Mouse (Mus musculus): Measurements from ENCODE around the gene Ckap5. TPM values are rescaled to one million over a fixed set of nuclear protein-coding genes. Genes with fewer than 3 reads are reported as not detected.

The Ckap5 gene
- polyA plus RNA-seq, 1 experiment from 2014 or later, result 77.6 TPM

- WGBS, result 81% methylated on average over 5 of the region's 5 CpGs
Observed at GRCm38 (mm10) chr2:91631826-91632225, 105.3 kb downstream of the Ckap5 start.

GRCm38 (mm10) chr2:91632316-91632715, 105.8 kb downstream of the Ckap5 start:
- 78% methylated on average over 5 of the region's 5 CpGs for WGBS
- Histone ChIP-seq H3K27me3 (replicated peaks; ENCODE audit: control insufficient read depth, insufficient read depth, low read length) (no peaks in the 10 kb centered on the region), H3K9ac (ENCODE audit: low read length) (no peak overlapping the region), H3K4me2 (ENCODE audit: low read length) (no peak overlapping the region), H3K9me3 (ENCODE audit: control insufficient read depth, low read length) (no peaks in the 10 kb centered on the region), H3K36me3 (ENCODE audit: control insufficient read depth, insufficient read depth, low read length) (no peaks in the 10 kb centered on the region), H3K27ac (ENCODE audit: low read depth) (no peak overlapping the region), H3K4me3 (ENCODE audit: low read depth, low read length) (no peak overlapping the region), H3K4me1 (replicated peaks; ENCODE audit: control insufficient read depth, insufficient read depth, low read length) (no peaks in the 10 kb centered on the region)
- no peak for ATAC-seq (replicated peaks; ENCODE audit: low FRiP score, low TSS enrichment, low read depth)
- no peak for DNase-seq (ENCODE audit: low spot score)

More at GRCm38 (mm10) chr2:91631826-91632225, 105.3 kb downstream of the Ckap5 start:
- Histone ChIP-seq H3K27me3 (replicated peaks; ENCODE audit: control insufficient read depth, insufficient read depth, low read length) (no peaks in the 10 kb centered on the region), H3K4me1 (replicated peaks; ENCODE audit: control insufficient read depth, insufficient read depth, low read length) (no peaks in the 10 kb centered on the region), H3K4me2 (ENCODE audit: low read length) (no peak overlapping the region), H3K36me3 (ENCODE audit: control insufficient read depth, insufficient read depth, low read length) (no peaks in the 10 kb centered on the region), H3K9me3 (ENCODE audit: control insufficient read depth, low read length) (no peaks in the 10 kb centered on the region), H3K4me3 (ENCODE audit: low read depth, low read length) (no peak overlapping the region), H3K27ac (ENCODE audit: low read depth) (no peak overlapping the region), H3K9ac (ENCODE audit: low read length) (no peak overlapping the region)
- ATAC-seq (replicated peaks; ENCODE audit: low FRiP score, low TSS enrichment, low read depth) (no peak), DNase-seq (ENCODE audit: low spot score) (no peak)

DNA sequence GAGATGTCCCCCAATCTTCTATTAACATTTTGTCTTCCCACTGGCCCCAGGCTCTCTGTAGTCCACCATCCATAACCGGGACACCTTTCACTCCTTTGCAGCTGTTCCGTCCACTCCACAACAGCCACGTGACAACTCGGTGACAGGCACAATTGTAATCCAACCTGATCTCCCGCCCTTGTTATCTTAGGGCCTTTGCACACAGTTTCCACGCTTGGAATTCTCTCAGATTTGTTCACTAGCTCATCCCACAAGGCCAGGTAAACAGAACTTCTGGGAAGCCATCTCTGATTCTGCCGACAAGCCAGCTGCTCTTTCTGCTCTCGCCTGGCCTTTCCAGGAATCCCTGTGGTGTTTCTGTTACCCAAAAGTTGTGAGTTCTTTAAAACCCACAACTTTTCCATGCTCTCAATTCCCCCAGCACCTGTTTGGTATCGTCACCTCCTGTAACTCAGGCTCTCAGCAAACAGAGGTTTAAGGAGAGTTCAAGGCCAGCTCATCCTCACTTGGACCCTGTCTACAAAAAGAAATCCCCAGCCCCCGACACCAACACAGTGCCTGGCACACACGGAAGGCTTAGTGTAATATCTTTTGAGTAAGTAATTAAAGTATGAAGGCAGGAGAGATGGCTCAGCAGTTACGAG, 106.9 kb downstream of the Ckap5 start:
- DNase-seq (ENCODE audit: low spot score) (no peak), ATAC-seq (replicated peaks; ENCODE audit: low FRiP score, low TSS enrichment, low read depth) (no peak)
- Histone ChIP-seq H3K27me3 (replicated peaks; ENCODE audit: control insufficient read depth, insufficient read depth, low read length) (no peaks in the 10 kb centered on the region), H3K9me3 (ENCODE audit: control insufficient read depth, low read length) (no peaks in the 10 kb centered on the region), H3K4me3 (ENCODE audit: low read depth, low read length) (no peak overlapping the region), H3K36me3 (ENCODE audit: control insufficient read depth, insufficient read depth, low read length) (no peaks in the 10 kb centered on the region), H3K27ac (ENCODE audit: low read depth) (no peak overlapping the region), H3K9ac (ENCODE audit: low read length) (no peak overlapping the region), H3K4me2 (ENCODE audit: low read length) (no peak overlapping the region), H3K4me1 (replicated peaks; ENCODE audit: control insufficient read depth, insufficient read depth, low read length) (no peaks in the 10 kb centered on the region)
- WGBS, result 71% methylated on average over 12 of the region's 12 CpGs

- Histone ChIP-seq H3K9ac (ENCODE audit: low read length) (no peak overlapping the region), H3K27me3 (replicated peaks; ENCODE audit: control insufficient read depth, insufficient read depth, low read length) (no peaks in the 10 kb centered on the region), H3K27ac (ENCODE audit: low read depth) (no peak overlapping the region), H3K36me3 (ENCODE audit: control insufficient read depth, insufficient read depth, low read length) (no peaks in the 10 kb centered on the region), H3K4me1 (replicated peaks; ENCODE audit: control insufficient read depth, insufficient read depth, low read length) (no peaks in the 10 kb centered on the region), H3K4me3 (ENCODE audit: low read depth, low read length) (no peak overlapping the region), H3K4me2 (ENCODE audit: low read length) (no peak overlapping the region), H3K9me3 (ENCODE audit: control insufficient read depth, low read length) (no peaks in the 10 kb centered on the region)
- DNase-seq (ENCODE audit: low spot score), result no peak
- WGBS, result 80% methylated on average over 9 of the region's 9 CpGs
- ATAC-seq (replicated peaks; ENCODE audit: low FRiP score, low TSS enrichment, low read depth), result no peak
Observed at GRCm38 (mm10) chr2:91634841-91635240, 108.3 kb downstream of the Ckap5 start.

DNA sequence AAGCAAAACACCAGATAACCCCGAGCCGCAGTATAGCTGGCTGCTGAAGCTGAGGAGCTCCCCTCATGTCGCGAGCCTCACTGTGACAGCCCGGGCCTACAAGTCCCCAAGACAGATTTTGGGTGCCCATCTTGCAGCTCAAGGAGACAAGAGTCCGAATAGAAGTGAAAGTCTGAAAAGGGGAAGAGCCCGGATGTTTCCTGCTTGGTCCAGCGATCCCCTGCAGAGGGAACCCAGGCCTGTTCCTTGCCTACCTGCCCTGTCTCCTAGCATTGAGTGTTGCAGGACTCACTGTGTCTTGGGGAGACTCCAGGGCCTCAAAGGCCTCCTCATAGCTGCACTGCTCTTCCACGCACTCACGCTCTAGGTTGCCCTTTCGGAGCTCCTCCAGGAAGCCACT, 108.9 kb downstream of the Ckap5 start:
- Histone ChIP-seq H3K36me3 (ENCODE audit: control insufficient read depth, insufficient read depth, low read length) (no peaks in the 10 kb centered on the region), H3K4me2 (ENCODE audit: low read length) (no peak overlapping the region), H3K4me3 (ENCODE audit: low read depth, low read length) (no peak overlapping the region), H3K27ac (ENCODE audit: low read depth) (no peak overlapping the region), H3K4me1 (replicated peaks; ENCODE audit: control insufficient read depth, insufficient read depth, low read length) (no peaks in the 10 kb centered on the region), H3K9me3 (ENCODE audit: control insufficient read depth, low read length) (no peaks in the 10 kb centered on the region), H3K27me3 (replicated peaks; ENCODE audit: control insufficient read depth, insufficient read depth, low read length) (no peaks in the 10 kb centered on the region), H3K9ac (ENCODE audit: low read length) (no peak overlapping the region)
- no peak for ATAC-seq (replicated peaks; ENCODE audit: low FRiP score, low TSS enrichment, low read depth)
- 90% methylated on average over 11 of the region's 11 CpGs for WGBS
- DNase-seq (ENCODE audit: low spot score), result no peak

DNA sequence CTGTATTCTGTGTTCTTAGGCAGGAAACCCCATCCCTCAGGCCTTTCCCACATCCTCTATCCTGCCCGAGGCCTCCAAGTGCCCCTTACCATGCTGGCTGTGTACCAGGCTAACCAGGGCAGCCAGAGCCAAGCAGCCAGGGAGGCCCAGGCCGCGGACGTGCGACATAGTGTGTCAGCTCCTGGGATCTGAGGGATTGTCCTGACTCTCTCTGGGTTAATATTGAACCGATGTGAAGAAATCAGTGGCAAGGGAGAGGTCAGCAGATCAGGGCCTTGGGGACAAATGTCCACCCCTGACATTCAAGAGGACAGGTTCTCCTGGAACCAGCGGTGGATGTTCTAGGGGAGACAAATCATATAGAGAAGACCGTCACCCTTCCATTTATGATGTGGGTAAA, 109.7 kb downstream of the Ckap5 start, which contains the start of gene F2:
Gene F2 (minus strand): TSS at position 186 of the 400 bp plus-strand sequence.
- 81% methylated on average over 8 of the region's 8 CpGs for WGBS
- Histone ChIP-seq H3K4me1 (replicated peaks; ENCODE audit: control insufficient read depth, insufficient read depth, low read length) (no peaks in the 10 kb centered on the region), H3K9me3 (ENCODE audit: control insufficient read depth, low read length) (no peaks in the 10 kb centered on the region), H3K36me3 (ENCODE audit: control insufficient read depth, insufficient read depth, low read length) (no peaks in the 10 kb centered on the region), H3K27me3 (replicated peaks; ENCODE audit: control insufficient read depth, insufficient read depth, low read length) (no peaks in the 10 kb centered on the region), H3K4me2 (ENCODE audit: low read length) (no peak within 1 kb of the TSS), H3K4me3 (ENCODE audit: low read depth, low read length) (no peak within 1 kb of the TSS), H3K27ac (ENCODE audit: low read depth) (no peak within 1 kb of the TSS), H3K9ac (ENCODE audit: low read length) (no peak within 1 kb of the TSS)
- ATAC-seq (replicated peaks; ENCODE audit: low FRiP score, low TSS enrichment, low read depth), result no peak
- no peak for DNase-seq (ENCODE audit: low spot score)

GRCm38 (mm10) chr2:91636727-91637338, 110.3 kb downstream of the Ckap5 start:
- no peak for DNase-seq (ENCODE audit: low spot score)
- H3K27ac ChIP-seq (ENCODE audit: low read depth), result no peak overlapping the region
- H3K4me2 ChIP-seq (ENCODE audit: low read length), result no peak overlapping the region
- no peak overlapping the region for H3K9ac ChIP-seq (ENCODE audit: low read length)
- H3K4me1 ChIP-seq (replicated peaks; ENCODE audit: control insufficient read depth, insufficient read depth, low read length), result no peaks in the 10 kb centered on the region
- WGBS, result 73% methylated on average over 5 of the region's 5 CpGs
- ATAC-seq (replicated peaks; ENCODE audit: low FRiP score, low TSS enrichment, low read depth), result no peak; the same call in 1 of the 2 replicates
- H3K4me3 ChIP-seq (ENCODE audit: low read depth, low read length), result no peak overlapping the region
- no peaks in the 10 kb centered on the region for H3K36me3 ChIP-seq (ENCODE audit: control insufficient read depth, insufficient read depth, low read length)
- H3K27me3 ChIP-seq (replicated peaks; ENCODE audit: control insufficient read depth, insufficient read depth, low read length), result no peaks in the 10 kb centered on the region
- no peaks in the 10 kb centered on the region for H3K9me3 ChIP-seq (ENCODE audit: control insufficient read depth, low read length)

DNA sequence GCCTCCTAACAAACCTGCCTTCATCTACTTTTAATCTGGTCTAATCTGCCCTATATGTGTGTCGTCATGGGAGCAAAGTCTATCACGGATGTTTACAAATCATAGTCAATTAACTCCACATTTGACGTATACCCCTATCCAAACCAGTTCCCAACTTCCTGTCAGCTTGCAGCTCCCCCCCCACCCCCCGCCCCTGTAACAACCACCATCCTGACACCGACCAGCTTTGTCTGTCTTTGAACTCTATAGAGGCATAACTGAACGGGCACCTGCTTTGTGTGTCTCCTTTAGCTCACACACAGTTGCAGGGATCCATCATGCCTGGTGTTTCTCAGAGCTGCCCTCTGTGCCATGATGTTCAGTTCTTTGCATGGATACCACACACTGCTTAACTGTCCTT, 112.4 kb downstream of the Ckap5 start:
- H3K9ac ChIP-seq (ENCODE audit: low read length), result no peak overlapping the region
- H3K9me3 ChIP-seq (ENCODE audit: control insufficient read depth, low read length), result no peaks in the 10 kb centered on the region
- DNase-seq (ENCODE audit: low spot score), result no peak
- no peak overlapping the region for H3K4me3 ChIP-seq (ENCODE audit: low read depth, low read length)
- H3K27me3 ChIP-seq (replicated peaks; ENCODE audit: control insufficient read depth, insufficient read depth, low read length), result no peaks in the 10 kb centered on the region
- no peak overlapping the region for H3K4me2 ChIP-seq (ENCODE audit: low read length)
- H3K4me1 ChIP-seq (replicated peaks; ENCODE audit: control insufficient read depth, insufficient read depth, low read length), result no peaks in the 10 kb centered on the region
- 69% methylated on average over 6 of the region's 6 CpGs for WGBS
- H3K27ac ChIP-seq (ENCODE audit: low read depth), result no peak overlapping the region
- no peak for ATAC-seq (replicated peaks; ENCODE audit: low FRiP score, low TSS enrichment, low read depth)
- H3K36me3 ChIP-seq (ENCODE audit: control insufficient read depth, insufficient read depth, low read length), result peaks cover 14% of the 10 kb centered on the region
